Mouse (Mus musculus) brain, adult 2 months (tissue): ENCODE measurements around the gene Sgo1.
"Not testable (repeated sequence)": the region's sequence is repeated elsewhere in the genome, so short reads cannot be mapped to it uniquely, and the experiment has no call there.

ENCODE experiments used
- DNase-seq: peaks from one replicate; pipeline ENCODE4 v3.0.0; 2011; ENCODE audit warnings: low read depth, low spot score

The Sgo1 gene

DNA sequence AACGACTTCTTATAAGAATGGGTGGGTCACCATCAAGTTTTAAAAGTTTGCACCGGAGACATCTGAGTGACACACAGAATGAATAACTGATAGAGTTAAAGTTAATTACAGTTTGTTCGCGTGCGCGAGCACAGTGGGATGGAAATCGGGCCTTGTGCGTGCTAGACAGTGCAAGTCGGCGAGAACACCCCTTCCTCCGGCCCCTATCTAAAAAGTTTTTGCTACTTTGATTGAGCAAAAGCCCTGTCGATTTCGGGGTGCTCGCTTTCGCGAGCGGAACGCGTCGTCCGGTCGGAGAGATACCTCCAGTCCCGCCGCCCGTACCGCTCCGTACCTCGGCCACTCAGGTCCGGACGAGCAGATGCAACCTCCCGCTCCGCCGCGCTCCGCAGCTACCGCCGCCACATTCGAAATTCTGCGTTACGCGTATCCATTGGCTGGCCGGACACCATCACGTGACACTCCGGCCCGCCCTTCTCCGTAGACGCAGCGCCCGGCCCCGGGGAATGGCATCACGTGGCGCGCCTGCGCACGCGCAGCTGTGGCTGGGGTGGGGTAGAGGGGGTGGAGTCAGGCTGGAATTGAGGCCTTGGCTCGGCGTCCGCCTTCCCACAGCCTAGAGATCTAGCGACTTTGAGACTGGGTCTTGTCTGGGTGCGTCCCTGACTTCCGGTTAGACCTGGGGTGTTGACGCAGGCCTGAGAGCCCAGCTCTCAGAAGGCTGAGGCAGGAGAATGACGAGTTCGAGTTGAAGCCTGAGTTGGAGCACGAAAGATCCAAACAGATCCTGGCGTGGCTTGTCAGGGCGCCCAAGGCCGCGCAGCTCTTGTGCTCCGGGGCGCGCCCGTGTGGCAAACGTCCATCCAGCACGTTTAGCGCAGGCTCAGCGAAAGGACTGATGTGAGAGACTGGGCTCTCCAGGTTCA, at the start of gene Sgo1:
Gene Sgo1 (minus strand): TSS at position 457 of the 926 bp plus-strand sequence.
- peak; percentile 98 for DNase-seq

GRCm38 (mm10) chr17:53718916-53719315, 29.8 kb upstream of the Sgo1 start:
- DNase-seq = peak; percentile 69

DNA sequence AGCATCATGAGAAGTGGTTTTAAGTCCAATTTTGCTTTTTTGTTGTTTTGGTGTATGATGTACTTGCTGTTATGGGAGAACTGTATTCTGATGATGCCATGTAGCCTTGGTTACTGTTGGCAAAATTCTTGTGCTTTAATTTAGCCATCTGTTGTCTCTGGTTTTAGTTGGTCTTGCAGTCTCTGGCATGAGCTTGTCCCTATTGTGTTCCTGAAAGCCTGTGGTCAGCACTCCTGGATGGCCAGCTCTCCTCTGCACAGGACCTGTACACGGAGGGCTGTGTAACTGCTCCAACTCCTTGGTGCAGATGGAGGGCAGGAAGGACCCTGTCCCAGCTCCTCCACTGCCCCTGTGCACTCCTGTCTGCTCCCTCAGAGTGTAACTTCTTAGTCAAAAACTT, 29.3 kb upstream of the Sgo1 start:
- DNase-seq = peak; percentile 74

DNA sequence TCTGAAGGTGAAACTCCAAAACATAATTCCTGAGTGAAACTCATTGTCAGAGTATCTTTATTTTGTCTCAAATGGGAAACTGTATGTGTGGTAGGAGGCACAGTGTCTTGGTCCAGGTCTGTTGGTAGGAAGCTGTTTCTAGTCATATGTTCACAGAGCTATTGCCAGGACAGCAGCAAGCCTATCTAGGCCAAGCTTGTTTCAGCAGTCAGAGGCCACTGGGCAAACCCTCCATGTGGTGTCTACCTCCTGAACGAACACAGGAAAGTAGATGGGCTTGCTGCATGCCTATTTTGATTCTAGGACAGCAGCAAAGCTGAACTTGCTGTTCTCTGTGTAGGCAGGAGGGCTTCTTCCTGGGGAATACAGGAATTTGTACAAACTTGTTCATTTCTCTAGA, 26.0 kb upstream of the Sgo1 start:
- DNase-seq = peak; percentile 68

DNA sequence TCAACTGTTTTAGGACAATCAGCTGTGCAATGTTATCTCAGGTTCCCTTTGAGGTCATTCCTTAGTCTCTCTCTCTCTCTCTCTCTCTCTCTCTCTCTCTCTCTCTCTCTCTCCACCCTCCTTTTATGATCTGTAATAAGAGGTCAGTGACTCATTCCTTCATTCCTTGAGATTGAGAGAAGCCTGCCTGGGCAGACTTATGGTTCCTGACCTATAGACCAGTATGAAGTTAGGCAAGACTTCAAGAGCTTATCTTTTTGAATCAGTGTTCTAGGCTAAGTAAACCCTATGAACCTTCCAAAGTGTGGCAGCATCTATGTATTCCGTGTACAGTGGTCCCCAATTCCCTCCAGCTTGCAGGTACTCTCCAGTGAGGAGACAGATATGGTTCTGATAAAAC, 25.3 kb upstream of the Sgo1 start:
- no peak for DNase-seq

GRCm38 (mm10) chr17:53697521-53697920, 8.4 kb upstream of the Sgo1 start:
- DNase-seq = not testable (repeated sequence)

DNA sequence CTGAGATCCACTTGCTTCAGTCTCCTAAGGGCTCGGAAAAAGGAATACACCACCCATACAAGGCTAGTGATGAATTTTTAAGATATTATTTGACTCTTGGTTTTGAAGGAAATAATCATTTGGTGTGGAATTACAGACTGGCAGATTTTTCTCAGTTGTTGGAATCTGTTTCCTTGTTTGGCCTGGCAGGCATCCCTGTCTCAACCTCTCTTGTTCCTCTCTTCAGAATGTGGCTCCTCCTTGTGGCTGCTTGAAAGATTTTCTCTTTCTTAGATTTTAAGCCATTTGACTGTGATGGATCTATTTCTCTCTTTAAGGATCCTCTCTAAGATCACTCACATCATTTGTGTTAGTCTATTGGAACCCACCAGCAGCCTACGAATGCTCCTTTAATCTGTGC, 4.9 kb upstream of the Sgo1 start:
- DNase-seq = peak; percentile 82

DNA sequence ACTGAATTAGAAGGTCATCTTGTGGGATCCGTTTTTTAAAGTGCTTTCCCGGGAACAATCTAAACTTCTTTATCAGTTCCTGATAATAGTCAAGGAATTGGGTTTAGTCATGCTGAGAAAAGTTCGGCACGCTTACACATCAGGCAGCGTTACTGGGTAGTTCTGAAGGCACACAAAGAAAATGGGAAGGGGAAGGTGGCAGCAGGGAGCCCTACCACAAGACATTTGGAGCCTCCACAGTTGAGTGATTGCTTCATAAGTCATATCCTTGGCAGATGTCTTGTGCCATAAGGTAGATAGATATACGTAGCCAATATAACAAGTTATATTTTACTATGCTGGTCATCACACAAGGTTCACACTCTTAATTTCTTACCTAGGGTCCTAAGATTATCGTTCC, 813 bp upstream of the Sgo1 start:
- DNase-seq = no peak

- DNase-seq = no peak
Measured at GRCm38 (mm10) chr17:53688321-53688720, 812 bp downstream of the Sgo1 start.

DNA sequence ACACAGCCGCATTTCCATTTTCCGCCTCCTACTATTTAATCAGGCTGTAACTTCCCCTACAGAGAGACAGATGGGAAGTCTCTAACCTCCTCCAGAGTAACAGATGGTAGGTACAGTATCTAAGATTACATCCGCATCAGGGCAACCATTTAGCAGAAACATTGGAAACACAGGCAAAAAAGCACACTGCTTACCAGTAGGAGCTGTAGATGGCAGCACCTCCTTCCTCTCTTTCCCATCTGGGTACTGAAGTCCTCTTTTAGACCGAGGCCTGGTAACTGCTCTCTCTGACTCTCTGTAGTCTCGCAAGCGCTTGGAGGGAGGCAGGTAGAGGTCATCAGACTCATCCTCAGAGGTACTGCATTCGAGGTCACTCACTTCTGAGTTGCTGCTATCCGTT, 10.4 kb downstream of the Sgo1 start:
- DNase-seq = peak; percentile 97

DNA sequence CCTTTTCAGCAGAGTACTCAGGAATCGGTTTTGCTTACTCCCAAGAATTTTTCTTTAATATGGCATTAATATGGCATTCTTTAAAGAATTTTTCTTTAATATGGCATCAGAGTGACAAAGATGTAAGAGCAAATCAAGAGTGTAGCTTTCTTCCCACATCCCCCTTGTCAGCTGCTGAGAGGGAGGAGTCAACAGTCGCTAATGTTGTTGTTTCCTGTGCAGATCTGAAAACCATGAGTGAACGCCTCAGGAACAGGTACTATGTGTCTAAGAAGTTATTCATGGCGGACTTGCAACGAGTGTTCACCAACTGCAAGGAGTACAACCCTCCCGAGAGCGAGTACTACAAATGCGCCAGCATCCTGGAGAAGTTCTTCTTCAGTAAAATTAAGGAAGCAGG, 18.7 kb downstream of the Sgo1 start:
- DNase-seq = no peak

GRCm38 (mm10) chr17:53664703-53665382, 24.3 kb downstream of the Sgo1 start:
- DNase-seq = no peak

- no peak for DNase-seq
Measured at GRCm38 (mm10) chr17:53664267-53664666, 24.9 kb downstream of the Sgo1 start.

GRCm38 (mm10) chr17:53661056-53661840, 27.9 kb downstream of the Sgo1 start:
- peak; percentile 64 for DNase-seq

GRCm38 (mm10) chr17:53659738-53660137, 29.4 kb downstream of the Sgo1 start:
- DNase-seq = peak; percentile 49

DNA sequence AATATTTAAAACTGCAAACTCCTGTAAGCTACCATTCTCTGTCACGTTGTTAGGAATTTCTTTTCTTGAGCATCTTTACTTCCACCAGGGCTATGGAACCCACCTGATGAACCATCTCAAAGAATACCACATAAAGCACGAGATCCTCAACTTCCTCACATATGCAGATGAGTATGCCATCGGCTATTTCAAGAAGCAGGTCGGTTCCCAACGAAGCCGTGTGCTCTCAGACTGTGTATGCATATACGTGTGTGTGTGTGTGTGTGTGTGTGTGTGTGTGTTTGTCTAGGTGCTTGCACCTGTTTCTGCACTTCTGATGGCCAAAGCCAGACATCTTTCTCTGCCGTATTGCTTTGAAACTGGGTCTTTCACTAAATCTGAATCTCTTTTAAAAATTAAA, 29.9 kb downstream of the Sgo1 start:
- no peak for DNase-seq

GRCm38 (mm10) chr17:53658668-53659067, 30.5 kb downstream of the Sgo1 start:
- peak; percentile 12 for DNase-seq

DNA sequence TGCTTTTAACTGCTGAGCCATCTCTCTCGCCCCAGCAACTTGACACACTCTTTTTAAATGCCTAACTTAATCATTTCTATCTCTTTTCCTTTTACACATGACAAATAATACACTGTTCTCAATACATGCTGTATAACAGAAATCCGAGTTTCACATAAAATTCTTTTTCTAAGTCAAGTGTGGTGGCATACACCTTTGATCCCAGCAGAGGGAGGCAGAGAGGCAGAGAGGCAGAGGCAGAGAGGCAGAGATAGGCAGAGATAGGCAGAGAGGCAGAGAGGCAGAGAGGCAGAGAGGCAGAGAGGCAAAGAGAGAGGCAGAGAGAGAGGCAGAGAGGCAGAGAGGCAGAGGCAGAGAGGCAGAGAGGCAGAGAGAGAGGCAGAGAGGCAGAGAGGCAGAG, 31.7 kb downstream of the Sgo1 start:
- DNase-seq = peak; percentile 50

GRCm38 (mm10) chr17:53656369-53656860, 32.7 kb downstream of the Sgo1 start:
- no peak for DNase-seq

GRCm38 (mm10) chr17:53655959-53656358, 33.2 kb downstream of the Sgo1 start:
- no peak for DNase-seq

DNA sequence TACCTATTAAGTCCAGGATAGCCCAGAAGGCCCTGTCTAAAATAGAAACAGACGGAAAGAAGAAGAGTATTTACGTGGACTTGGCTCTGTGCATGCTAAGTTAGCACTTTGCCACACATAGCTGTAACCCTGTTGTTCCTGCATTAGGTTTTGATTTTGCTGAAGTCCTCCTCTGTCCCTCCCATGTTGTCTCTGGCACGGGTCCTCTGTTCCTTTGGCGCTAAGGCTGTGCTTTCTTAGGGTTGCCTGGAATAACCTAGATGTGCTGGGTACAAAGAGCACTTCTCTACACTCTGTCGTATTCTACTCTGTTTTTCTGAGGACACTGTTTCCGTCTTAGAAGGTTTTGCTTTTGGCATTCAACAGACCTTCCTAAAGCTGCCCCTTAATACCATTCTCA, 34.1 kb downstream of the Sgo1 start:
- DNase-seq = no peak

- DNase-seq = peak; percentile 20
Measured at GRCm38 (mm10) chr17:53654596-53654995, 34.5 kb downstream of the Sgo1 start.
